Mouse (Mus musculus) forelimb bud, embryonic 11.5 days (tissue): ENCODE measurements at regions not wholly inside any gene's neighbourhood (a gene's known extent, or its start where the extent isn't known, plus 50 kb on each side); places are given as distances from the start of the nearest gene placed in this dataset.

ENCODE experiments used
- DNase-seq: peaks from one replicate; pipeline ENCODE4 v3.0.0-alpha.2; 2012; ENCODE audit warnings: low read depth, low spot score

- DNase-seq: no peak
These were observed 490.1 kb downstream of the Gm6377 start for GRCm38 (mm10) chrX:109686502-109687130.

GRCm38 (mm10) chrX:109734961-109735537 is 538.5 kb downstream of the Gm6377 start:
- DNase-seq: peak; percentile 5

DNA sequence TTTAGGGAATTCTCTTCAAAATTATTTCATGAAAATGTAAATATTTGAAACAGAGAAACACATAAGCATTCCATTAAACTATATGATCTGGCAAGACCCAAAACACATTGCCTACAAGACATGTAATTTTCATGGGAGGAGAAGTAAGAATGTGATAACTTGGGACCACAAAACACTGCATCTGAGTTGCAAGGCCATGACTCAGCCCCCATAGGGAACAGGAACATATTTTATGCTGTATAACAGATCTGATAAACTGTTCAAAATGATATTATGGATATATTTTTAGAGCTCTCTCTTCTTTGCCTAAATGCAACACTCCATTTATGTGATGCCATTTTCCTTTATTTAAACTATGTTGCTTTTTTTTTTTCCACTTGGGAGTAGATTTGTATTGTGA is 539.4 kb downstream of the Gm6377 start:
- DNase-seq: no peak
